Mouse (Mus musculus) Muller cell, postnatal 12 days (primary cell): ENCODE data around the gene Fam83d.

ENCODE experiments used
- DNase-seq: peaks from one replicate; pipeline ENCODE4 v3.0.0-alpha.2; 2015; ENCODE audit errors: inconsistent ontology term

The Fam83d gene

DNA sequence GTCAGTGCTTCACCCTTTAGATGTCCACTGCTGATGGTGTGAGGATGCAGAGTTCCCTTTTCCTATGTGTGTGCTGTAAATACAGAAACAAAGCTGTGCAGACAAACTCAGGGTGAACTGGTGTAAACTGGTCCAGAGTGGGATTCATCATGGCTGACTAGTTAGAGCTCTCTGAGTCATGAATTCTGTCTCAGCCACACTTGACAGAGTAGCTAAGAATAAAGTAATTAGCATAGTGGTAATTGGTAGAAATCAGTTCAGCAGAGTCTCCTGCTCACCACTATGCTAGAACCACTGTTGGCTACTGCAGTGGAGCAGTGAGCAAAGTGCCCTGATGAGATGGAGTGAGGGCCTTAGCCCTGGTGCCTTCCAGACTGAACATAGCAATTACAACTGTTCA is 47.8 kb downstream of the Fam83d start:
- peak; percentile 14 for DNase-seq

DNA sequence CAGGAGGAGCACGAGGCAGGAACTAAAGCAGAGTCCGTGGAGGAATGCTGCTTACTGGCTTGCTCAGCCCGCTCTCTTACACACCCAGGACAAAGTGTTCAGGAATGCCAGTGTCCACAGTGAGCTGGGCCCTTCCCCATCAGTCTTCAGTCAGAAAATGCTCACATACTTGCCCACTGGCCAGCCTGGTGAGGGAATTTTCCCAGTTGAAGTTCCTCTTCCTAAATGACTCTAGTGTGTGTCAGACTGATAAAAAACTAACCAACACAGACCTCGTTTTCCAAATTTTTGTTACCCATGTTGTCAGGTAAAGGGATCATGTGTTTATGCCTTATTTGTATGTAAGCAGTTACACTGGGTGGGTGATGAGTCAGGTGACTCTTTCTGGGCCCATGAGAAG is 48.3 kb downstream of the Fam83d start:
- DNase-seq, result no peak

DNA sequence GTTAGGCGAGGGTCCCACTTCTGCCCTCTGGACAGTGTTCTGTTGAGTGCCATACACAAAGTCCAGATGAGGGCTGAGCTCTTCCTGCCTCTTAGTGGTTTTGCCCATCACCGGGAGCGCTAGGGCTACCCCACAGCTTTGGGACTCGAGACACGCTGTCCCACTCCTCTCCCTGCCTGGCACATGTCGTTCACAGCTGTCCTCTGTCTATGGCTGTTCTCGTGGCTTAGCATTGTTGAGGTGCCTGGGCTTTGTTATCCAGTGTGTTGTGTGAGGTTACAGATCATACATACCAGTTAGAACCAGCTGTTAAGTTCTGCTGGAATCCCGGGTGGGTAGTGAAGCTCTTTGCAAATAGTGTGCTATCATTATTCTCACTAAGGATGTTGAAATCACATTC is 49.8 kb downstream of the Fam83d start:
- no peak for DNase-seq

GRCm38 (mm10) chr2:158828124-158828523 is 60.2 kb downstream of the Fam83d start:
- no peak for DNase-seq

DNA sequence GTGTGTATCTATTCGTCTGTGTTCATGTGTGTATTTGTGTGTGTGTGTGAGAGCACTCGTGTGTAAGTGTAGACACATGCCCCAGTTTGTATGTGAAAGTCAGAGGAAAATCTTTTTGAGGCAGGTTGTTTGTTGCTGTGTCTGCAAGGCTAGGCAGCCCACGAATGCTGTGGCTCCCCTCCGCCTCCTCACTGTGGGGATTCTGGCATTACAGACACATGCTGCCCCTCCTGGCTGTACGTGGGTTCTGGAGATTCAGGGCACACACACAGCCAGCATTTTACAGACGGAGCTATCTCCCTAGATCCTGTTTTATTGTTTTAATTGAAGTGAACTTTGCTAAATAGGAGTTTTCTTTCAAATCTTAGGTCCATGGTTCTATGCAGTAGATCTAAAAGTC is 61.9 kb downstream of the Fam83d start:
- no peak for DNase-seq

- no peak for DNase-seq
These were observed 65.3 kb downstream of the Fam83d start for GRCm38 (mm10) chr2:158833221-158833620.

GRCm38 (mm10) chr2:158833645-158834044 is 65.8 kb downstream of the Fam83d start:
- DNase-seq, result no peak
